16 mouse cellular contexts compared by ENCODE assay signal in genomic region chr3:76251385-76251784, GRCm38 (mm10).
"Had no signal": no experiment of that assay in that cellular context is flagged by ENCODE, and none has a peak within 500 bp of the region (broad histone marks: within the 10 kb centered on the region; RNA-seq: fewer than 3 reads in every experiment).

No protein-coding gene starts in this region.

- H3K9me3 ChIP-seq: neural tube, embryonic 13.5 days; neural tube, embryonic 15.5 days; stomach, embryonic 15.5 days had no signal

- H3K36me3 ChIP-seq: neural tube, embryonic 13.5 days; neural tube, embryonic 15.5 days; stomach, embryonic 15.5 days had no signal

- DNase-seq: retina, postnatal 1 day; right cerebral cortex, adult 18-20 months; right cerebral cortex, postnatal 14 days; right cerebral cortex, postnatal 25 days; right cerebral cortex, postnatal 4 days; spleen, adult 18-20 months; thymus, adult 18-20 months; thymus, adult 2 months; thymus, postnatal 14 days; thymus, postnatal 25 days; thymus, postnatal 36 days; thymus, postnatal 4 days had no signal

- H3K4me1 ChIP-seq: neural tube, embryonic 13.5 days; neural tube, embryonic 15.5 days; stomach, embryonic 15.5 days had no signal

- H3K4me2 ChIP-seq: neural tube, embryonic 13.5 days; neural tube, embryonic 15.5 days; stomach, embryonic 15.5 days had no signal

- H3K4me3 ChIP-seq: neural tube, embryonic 13.5 days; neural tube, embryonic 15.5 days; stomach, embryonic 15.5 days had no signal

- H3K27ac ChIP-seq: neural tube, embryonic 13.5 days; neural tube, embryonic 15.5 days; stomach, embryonic 15.5 days; stomach, postnatal 0 days had no signal

- H3K27me3 ChIP-seq: neural tube, embryonic 13.5 days; neural tube, embryonic 15.5 days; stomach, embryonic 15.5 days had no signal

- H3K9ac ChIP-seq: neural tube, embryonic 13.5 days; neural tube, embryonic 15.5 days; stomach, embryonic 15.5 days had no signal
